Mouse (Mus musculus): ENCODE data around the gene 4933411K16Rik. TPM values are rescaled to one million over a fixed set of nuclear protein-coding genes. Genes with fewer than 3 reads are reported as not detected.

The 4933411K16Rik gene
- total and polyA plus RNA-seq, 2 experiments from 2014 or later, result 1.6 TPM; not detected in 1

GRCm38 (mm10) chr19:42043988-42044387 is 8.1 kb upstream of the 4933411K16Rik start:
- H3K9me3 ChIP-seq (ENCODE audit: low read length), result no peaks in the 10 kb centered on the region
- H3K36me3 ChIP-seq (ENCODE audit: insufficient read depth, low read length), result no peaks in the 10 kb centered on the region
- no peak overlapping the region for H3K4me2 ChIP-seq (ENCODE audit: low read depth, low read length)
- DNase-seq (ENCODE audit: low spot score) (no peak), ATAC-seq (no peak)
- H3K4me3 ChIP-seq (ENCODE audit: low read length), result no peak overlapping the region
- no peaks in the 10 kb centered on the region for H3K27me3 ChIP-seq (ENCODE audit: insufficient read depth, low read length)
- H3K4me1 ChIP-seq (ENCODE audit: insufficient read depth, low read length), result peaks cover 4% of the 10 kb centered on the region; the same call in 1 of the 2 replicates
- H3K27ac ChIP-seq, result no peak overlapping the region
- 97% methylated on average over 6 of the region's 6 CpGs for WGBS
- TF ChIP-seq CTCF (IDR thresholded peaks at IDR 0.05; ENCODE audit: low read depth), result no peak
- H3K9ac ChIP-seq (replicated peaks; ENCODE audit: low read length), result no peak overlapping the region

- no peak within 1 kb of the TSS for H3K27ac ChIP-seq
- peaks cover 4% of the 10 kb centered on the region; the same call in 1 of the 2 replicates for H3K4me1 ChIP-seq (ENCODE audit: insufficient read depth, low read length)
- TF ChIP-seq CTCF (IDR thresholded peaks at IDR 0.05; ENCODE audit: low read depth), result peak; percentile 89
- H3K4me2 ChIP-seq (ENCODE audit: low read depth, low read length), result peak within 1 kb of the TSS; percentile 56
- no peaks in the 10 kb centered on the region for H3K9me3 ChIP-seq (ENCODE audit: low read length)
- no peaks in the 10 kb centered on the region for H3K27me3 ChIP-seq (ENCODE audit: insufficient read depth, low read length)
- 0 out of 2 replicates have a peak within 1 kb of the TSS, but pooled peaks have one; percentile 17 for H3K9ac ChIP-seq (replicated peaks; ENCODE audit: low read length)
- DNase-seq (ENCODE audit: low spot score) (peak; percentile 82), ATAC-seq (peak; percentile 95)
- H3K36me3 ChIP-seq (ENCODE audit: insufficient read depth, low read length), result no peaks in the 10 kb centered on the region
- WGBS, result 24% methylated on average over 23 of the region's 23 CpGs
- H3K4me3 ChIP-seq (ENCODE audit: low read length), result peak within 1 kb of the TSS; percentile 25
These were observed 6.6 kb upstream of the 4933411K16Rik start, which contains the start of gene Hoga1 for GRCm38 (mm10) chr19:42045269-42046102. Hoga1 (plus strand) TSS chr19:42045610.

DNA sequence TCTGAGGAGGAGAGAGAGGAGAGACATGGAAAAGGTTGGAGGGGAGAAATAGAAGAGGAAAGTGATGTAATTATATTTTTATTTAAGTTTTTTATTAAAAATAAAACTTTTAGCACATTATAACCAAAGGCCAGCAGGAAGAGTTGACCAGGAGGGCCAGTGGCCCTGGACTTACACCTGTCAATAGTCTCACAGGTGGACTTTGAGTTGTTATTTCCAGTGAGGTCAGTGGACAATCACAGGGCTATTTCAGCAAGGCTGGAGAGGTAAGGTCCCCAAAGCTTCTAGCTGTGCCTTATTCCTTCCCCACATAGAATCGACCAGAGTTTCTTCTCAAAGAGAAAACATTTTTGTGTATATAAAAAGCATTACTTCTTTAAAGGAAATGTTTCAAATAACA is 1.8 kb upstream of the 4933411K16Rik start:
- Histone ChIP-seq H3K9me3 (ENCODE audit: low read length) (no peaks in the 10 kb centered on the region), H3K27me3 (ENCODE audit: insufficient read depth, low read length) (no peaks in the 10 kb centered on the region), H3K27ac (no peak overlapping the region), H3K4me1 (ENCODE audit: insufficient read depth, low read length) (peaks cover 4% of the 10 kb centered on the region; the same call in 1 of the 2 replicates), H3K36me3 (ENCODE audit: insufficient read depth, low read length) (no peaks in the 10 kb centered on the region), H3K9ac (replicated peaks; ENCODE audit: low read length) (no peak overlapping the region), H3K4me2 (ENCODE audit: low read depth, low read length) (no peak overlapping the region), H3K4me3 (ENCODE audit: low read length) (no peak overlapping the region)
- DNase-seq (ENCODE audit: low spot score) (no peak), ATAC-seq (no peak)
- TF ChIP-seq CTCF (IDR thresholded peaks at IDR 0.05; ENCODE audit: low read depth), result no peak
- 78% methylated on average over 1 of the region's 1 CpGs for WGBS

DNA sequence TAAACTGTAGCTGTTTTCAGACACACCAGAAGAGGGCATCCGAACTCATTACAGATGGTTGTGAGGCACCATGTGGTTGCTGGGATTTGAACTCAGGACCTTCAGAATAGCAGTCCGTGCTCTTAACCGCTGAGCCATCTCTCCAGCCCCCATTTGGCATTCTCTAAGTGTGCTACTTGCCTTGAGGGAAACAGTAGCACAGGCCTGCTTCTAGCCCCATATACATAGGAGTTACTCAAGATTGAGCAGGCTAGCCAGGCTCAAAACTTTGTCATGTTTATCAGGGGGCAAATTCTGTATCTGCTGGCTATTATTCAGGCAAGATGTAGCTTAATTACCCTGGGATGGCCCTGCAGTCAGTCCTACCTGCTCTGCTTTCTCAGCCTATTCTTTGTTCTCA is 697 bp upstream of the 4933411K16Rik start:
- no peak for ATAC-seq
- Histone ChIP-seq H3K36me3 (ENCODE audit: insufficient read depth, low read length) (no peaks in the 10 kb centered on the region), H3K27me3 (ENCODE audit: insufficient read depth, low read length) (no peaks in the 10 kb centered on the region), H3K4me1 (ENCODE audit: insufficient read depth, low read length) (no peaks in the 10 kb centered on the region), H3K4me2 (ENCODE audit: low read depth, low read length) (no peak overlapping the region), H3K27ac (no peak overlapping the region), H3K9ac (replicated peaks; ENCODE audit: low read length) (no peak overlapping the region), H3K4me3 (ENCODE audit: low read length) (no peak overlapping the region), H3K9me3 (ENCODE audit: low read length) (no peaks in the 10 kb centered on the region)
- 86% methylated on average over 3 of the region's 3 CpGs for WGBS
- TF ChIP-seq CTCF (IDR thresholded peaks at IDR 0.05; ENCODE audit: low read depth), result no peak
- DNase-seq (ENCODE audit: low spot score), result no peak

DNA sequence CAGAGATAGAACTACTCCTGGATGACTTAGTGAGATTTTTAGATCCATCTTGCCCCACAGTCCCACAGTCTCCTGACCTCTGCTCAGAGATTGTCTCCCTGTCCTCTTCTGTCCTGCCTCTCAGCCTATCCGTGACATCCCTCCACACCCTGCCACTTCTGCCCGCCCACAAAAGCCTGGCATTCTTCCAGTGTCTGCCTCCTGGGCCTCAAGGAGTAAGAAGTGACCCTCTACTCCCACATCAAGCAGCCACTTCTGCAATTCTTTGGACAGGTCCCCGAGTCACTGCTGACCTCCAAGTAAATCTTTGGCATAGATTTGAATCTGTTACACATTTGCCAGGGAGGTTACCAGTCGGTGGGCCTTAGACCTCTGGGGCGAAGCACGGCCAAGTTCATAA is 2.2 kb downstream of the 4933411K16Rik start:
- TF ChIP-seq CTCF (IDR thresholded peaks at IDR 0.05; ENCODE audit: low read depth), result no peak
- Histone ChIP-seq H3K27ac (no peak overlapping the region), H3K27me3 (ENCODE audit: insufficient read depth, low read length) (no peaks in the 10 kb centered on the region), H3K4me3 (ENCODE audit: low read length) (no peak overlapping the region), H3K4me2 (ENCODE audit: low read depth, low read length) (no peak overlapping the region), H3K9ac (replicated peaks; ENCODE audit: low read length) (no peak overlapping the region), H3K9me3 (ENCODE audit: low read length) (no peaks in the 10 kb centered on the region), H3K4me1 (ENCODE audit: insufficient read depth, low read length) (no peaks in the 10 kb centered on the region), H3K36me3 (ENCODE audit: insufficient read depth, low read length) (no peaks in the 10 kb centered on the region)
- WGBS, result 76% methylated on average over 6 of the region's 6 CpGs
- DNase-seq (ENCODE audit: low spot score) (no peak), ATAC-seq (no peak)

DNA sequence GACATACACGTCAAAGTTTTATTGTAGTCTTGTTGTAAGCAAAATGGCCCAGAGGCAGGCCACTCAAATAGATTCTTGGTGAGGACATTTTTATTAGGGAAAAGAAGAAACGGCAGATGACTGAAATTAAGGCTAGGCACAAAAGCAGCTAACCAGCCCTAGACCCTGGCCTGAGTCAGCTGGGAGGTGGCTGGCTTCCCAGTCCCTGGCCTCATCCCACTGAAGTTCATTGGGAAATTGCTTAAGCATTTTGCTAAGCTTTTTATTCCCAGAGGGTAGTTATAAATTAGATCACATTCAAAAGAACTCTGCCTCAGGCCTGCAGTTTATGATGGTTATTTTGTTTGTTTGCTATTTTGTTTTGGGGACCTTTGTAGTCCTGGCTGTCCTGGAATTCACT is 3.8 kb downstream of the 4933411K16Rik start:
- H3K4me1 ChIP-seq (ENCODE audit: insufficient read depth, low read length), result no peaks in the 10 kb centered on the region
- no peak overlapping the region for H3K27ac ChIP-seq
- WGBS, result 81% methylated on average over 2 of the region's 2 CpGs
- H3K27me3 ChIP-seq (ENCODE audit: insufficient read depth, low read length), result no peaks in the 10 kb centered on the region
- no peak overlapping the region for H3K9ac ChIP-seq (replicated peaks; ENCODE audit: low read length)
- H3K9me3 ChIP-seq (ENCODE audit: low read length), result no peaks in the 10 kb centered on the region
- DNase-seq (ENCODE audit: low spot score) (no peak), ATAC-seq (no peak)
- H3K4me2 ChIP-seq (ENCODE audit: low read depth, low read length), result no peak overlapping the region
- H3K36me3 ChIP-seq (ENCODE audit: insufficient read depth, low read length), result no peaks in the 10 kb centered on the region
- TF ChIP-seq CTCF (IDR thresholded peaks at IDR 0.05; ENCODE audit: low read depth), result no peak
- no peak overlapping the region for H3K4me3 ChIP-seq (ENCODE audit: low read length)
